Mouse (Mus musculus): Measurements from ENCODE around the gene Pacrg. TPM values are rescaled to one million over a fixed set of nuclear protein-coding genes. Genes with fewer than 3 reads are reported as not detected.

Pacrg gene
- 2.0 and 2.1 TPM in 2 replicates for polyA plus RNA-seq (2015; fragmentation: Nextera tagmentation; extraction: Ambion mirVana)

GRCm38 (mm10) chr17:10840148-10840707 is at the start of gene Pacrg, which contains the start of gene Prkn:
TSS of gene Pacrg (minus strand) at chr17:10840311.
TSS of gene Prkn (plus strand) at chr17:10840384.
- peak within 1 kb of the TSS; percentile 74 for H3K4me2 ChIP-seq
- peaks cover 5% of the 10 kb centered on the region for H3K4me1 ChIP-seq
- WGBS, result under 1% methylated on average over 56 of the region's 58 CpGs
- ATAC-seq (ENCODE audit: insufficient number of reproducible peaks, insufficient read depth, low FRiP score, low TSS enrichment, low read depth), result peak; percentile 94
- peaks cover 8% of the 10 kb centered on the region for H3K27me3 ChIP-seq
- H3K9ac ChIP-seq, result peak within 1 kb of the TSS; percentile 75
- peak within 1 kb of the TSS; percentile 68 for H3K4me3 ChIP-seq
- H3K27ac ChIP-seq, result 0 out of 2 replicates have a peak within 1 kb of the TSS, but pooled peaks have one; percentile 13
- no peaks in the 10 kb centered on the region for H3K36me3 ChIP-seq
- no peaks in the 10 kb centered on the region for H3K9me3 ChIP-seq

DNA sequence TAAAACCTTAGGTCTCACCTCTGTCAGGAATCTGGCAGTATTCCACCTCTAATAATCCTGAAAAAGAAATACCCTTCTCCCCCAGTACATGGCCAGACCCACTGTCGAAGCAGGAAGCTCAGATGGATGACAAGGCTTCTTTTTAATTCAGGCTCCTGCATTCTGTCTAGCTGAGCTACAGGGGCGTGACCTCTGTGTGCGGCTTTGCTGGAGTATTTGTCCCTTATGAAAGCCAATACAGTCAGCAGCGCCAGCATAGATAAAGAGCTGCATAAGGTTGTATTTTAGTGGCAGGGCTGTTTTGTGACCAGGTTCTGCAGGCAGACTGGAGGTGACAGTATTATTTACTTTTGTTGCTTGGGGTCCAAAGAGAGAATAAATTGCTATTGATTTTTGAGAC is 47.8 kb upstream of the Pacrg start:
- Histone ChIP-seq H3K27ac (no peak overlapping the region), H3K9me3 (no peaks in the 10 kb centered on the region), H3K4me2 (no peak overlapping the region), H3K4me3 (no peak overlapping the region), H3K9ac (no peak overlapping the region), H3K36me3 (no peaks in the 10 kb centered on the region), H3K4me1 (no peaks in the 10 kb centered on the region), H3K27me3 (no peaks in the 10 kb centered on the region)
- 15% methylated on average over 4 of the region's 4 CpGs for WGBS
- no peak for ATAC-seq (ENCODE audit: insufficient number of reproducible peaks, insufficient read depth, low FRiP score, low TSS enrichment, low read depth)

GRCm38 (mm10) chr17:10882260-10882659 is 42.1 kb upstream of the Pacrg start:
- Histone ChIP-seq H3K9ac (no peak overlapping the region), H3K4me2 (no peak overlapping the region), H3K27ac (no peak overlapping the region), H3K4me3 (no peak overlapping the region), H3K4me1 (no peaks in the 10 kb centered on the region), H3K27me3 (no peaks in the 10 kb centered on the region), H3K9me3 (no peaks in the 10 kb centered on the region), H3K36me3 (no peaks in the 10 kb centered on the region)
- WGBS, result 86% methylated on average over 1 of the region's 1 CpGs
- no peak for ATAC-seq (ENCODE audit: insufficient number of reproducible peaks, insufficient read depth, low FRiP score, low TSS enrichment, low read depth)

DNA sequence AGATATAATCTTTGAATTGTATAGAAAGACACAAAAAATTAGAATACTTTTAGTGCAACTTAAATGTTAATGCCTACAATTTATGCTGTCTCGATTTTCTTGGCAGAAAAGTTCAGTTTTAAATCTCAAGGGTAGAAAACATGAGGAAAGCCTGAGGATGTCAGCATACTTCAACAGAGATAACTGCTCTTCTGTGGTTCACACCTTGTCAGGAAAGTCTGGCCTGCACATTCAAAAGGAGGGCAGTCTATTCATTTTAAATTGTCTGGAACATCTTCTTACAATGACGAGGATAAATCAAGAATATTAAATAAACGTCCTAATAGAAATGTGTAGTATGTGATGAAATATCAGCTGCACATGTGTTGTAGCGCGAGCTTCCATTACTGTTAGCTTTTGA is 38.9 kb upstream of the Pacrg start:
- no peak overlapping the region for H3K4me3 ChIP-seq
- no peak overlapping the region for H3K9ac ChIP-seq
- no peaks in the 10 kb centered on the region for H3K4me1 ChIP-seq
- H3K27ac ChIP-seq, result no peak overlapping the region
- H3K36me3 ChIP-seq, result no peaks in the 10 kb centered on the region
- no peaks in the 10 kb centered on the region for H3K9me3 ChIP-seq
- no peak for ATAC-seq (ENCODE audit: insufficient number of reproducible peaks, insufficient read depth, low FRiP score, low TSS enrichment, low read depth)
- WGBS, result 78% methylated on average over 5 of the region's 5 CpGs
- no peaks in the 10 kb centered on the region for H3K27me3 ChIP-seq
- no peak overlapping the region for H3K4me2 ChIP-seq

- Histone ChIP-seq H3K4me2 (no peak overlapping the region), H3K4me1 (no peaks in the 10 kb centered on the region), H3K36me3 (no peaks in the 10 kb centered on the region), H3K27me3 (no peaks in the 10 kb centered on the region), H3K27ac (no peak overlapping the region), H3K4me3 (no peak overlapping the region), H3K9ac (no peak overlapping the region), H3K9me3 (no peaks in the 10 kb centered on the region)
- no peak for ATAC-seq (ENCODE audit: insufficient number of reproducible peaks, insufficient read depth, low FRiP score, low TSS enrichment, low read depth)
- 77% methylated on average over 7 of the region's 7 CpGs for WGBS
Observed at GRCm38 (mm10) chr17:10874208-10875187, 34.4 kb upstream of the Pacrg start.

DNA sequence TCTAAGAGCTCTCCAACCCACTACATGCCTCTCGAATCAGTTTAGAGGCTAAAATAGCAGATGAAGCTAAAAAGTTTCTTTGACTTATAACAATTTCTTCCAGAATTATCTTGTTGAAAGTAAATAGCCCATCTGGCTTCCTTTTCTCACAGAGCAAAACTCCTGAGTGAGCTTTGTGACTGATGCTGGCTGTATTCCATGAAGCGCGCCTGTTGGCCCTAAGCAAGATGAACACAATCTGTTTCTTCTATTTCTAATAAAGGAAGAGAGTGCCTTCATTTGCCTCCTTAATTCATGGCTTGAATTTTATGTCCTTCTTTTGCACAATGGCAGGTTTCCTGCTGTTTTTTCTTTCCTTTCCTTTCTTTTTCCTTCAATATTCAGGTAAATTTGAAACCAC is 14.1 kb upstream of the Pacrg start:
- no peak for ATAC-seq (ENCODE audit: insufficient number of reproducible peaks, insufficient read depth, low FRiP score, low TSS enrichment, low read depth)
- H3K27me3 ChIP-seq, result no peaks in the 10 kb centered on the region

GRCm38 (mm10) chr17:10840731-10841201 is 655 bp upstream of the Pacrg start:
- H3K27me3 ChIP-seq, result peaks cover 8% of the 10 kb centered on the region
- peak overlapping the region; percentile 68 for H3K4me3 ChIP-seq
- H3K4me2 ChIP-seq, result peak overlapping the region; percentile 74
- peaks cover 5% of the 10 kb centered on the region for H3K4me1 ChIP-seq
- H3K36me3 ChIP-seq, result no peaks in the 10 kb centered on the region
- peak; percentile 61; the same call in 1 of the 2 replicates for ATAC-seq (ENCODE audit: insufficient number of reproducible peaks, insufficient read depth, low FRiP score, low TSS enrichment, low read depth)
- no peaks in the 10 kb centered on the region for H3K9me3 ChIP-seq
- no peak overlapping the region for H3K27ac ChIP-seq
- 3% methylated on average over 20 of the region's 20 CpGs for WGBS
- peak overlapping the region; percentile 75 for H3K9ac ChIP-seq

More for the DNA sequence above, 14.1 kb upstream of the Pacrg start:
- Histone ChIP-seq H3K27ac (no peak overlapping the region), H3K9me3 (no peaks in the 10 kb centered on the region), H3K9ac (no peak overlapping the region), H3K4me1 (no peaks in the 10 kb centered on the region), H3K4me3 (no peak overlapping the region), H3K36me3 (no peaks in the 10 kb centered on the region), H3K4me2 (no peak overlapping the region)
- 87% methylated on average over 3 of the region's 3 CpGs for whole genome bisulfite sequencing

DNA sequence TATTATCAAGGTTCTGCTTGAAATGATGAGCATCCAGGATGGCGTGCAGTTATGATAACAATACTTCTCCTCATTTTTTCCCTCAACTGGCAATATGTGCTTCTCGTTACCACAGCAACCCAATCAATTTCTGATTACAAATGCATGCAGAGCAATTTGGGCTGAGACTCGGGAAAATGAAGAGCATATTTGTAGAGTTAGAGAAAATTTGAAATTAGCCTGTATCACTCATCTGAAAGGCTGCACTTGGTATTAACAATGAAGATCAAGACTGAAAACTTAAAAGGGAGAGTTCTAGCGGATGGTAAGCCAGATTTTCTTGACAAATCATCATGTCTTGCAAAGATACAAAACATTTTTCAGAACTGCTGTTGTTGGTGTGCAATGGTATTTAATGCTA is 21.1 kb downstream of the Pacrg start:
- Histone ChIP-seq H3K4me1 (no peaks in the 10 kb centered on the region), H3K36me3 (no peaks in the 10 kb centered on the region), H3K27ac (no peak overlapping the region), H3K9ac (no peak overlapping the region), H3K9me3 (no peaks in the 10 kb centered on the region), H3K4me2 (no peak overlapping the region), H3K4me3 (no peak overlapping the region), H3K27me3 (no peaks in the 10 kb centered on the region)
- WGBS, result 69% methylated on average over 4 of the region's 4 CpGs
- ATAC-seq (ENCODE audit: insufficient number of reproducible peaks, insufficient read depth, low FRiP score, low TSS enrichment, low read depth), result no peak

GRCm38 (mm10) chr17:10808571-10808970 is 31.5 kb downstream of the Pacrg start:
- H3K4me1 ChIP-seq, result no peaks in the 10 kb centered on the region
- H3K4me3 ChIP-seq, result no peak overlapping the region
- H3K27ac ChIP-seq, result no peak overlapping the region
- no peaks in the 10 kb centered on the region for H3K9me3 ChIP-seq
- no peak for ATAC-seq (ENCODE audit: insufficient number of reproducible peaks, insufficient read depth, low FRiP score, low TSS enrichment, low read depth)
- WGBS, result 79% methylated on average over 2 of the region's 2 CpGs
- H3K36me3 ChIP-seq, result no peaks in the 10 kb centered on the region
- no peak overlapping the region for H3K4me2 ChIP-seq
- H3K9ac ChIP-seq, result no peak overlapping the region
- no peaks in the 10 kb centered on the region for H3K27me3 ChIP-seq

- Histone ChIP-seq H3K36me3 (no peaks in the 10 kb centered on the region), H3K27me3 (no peaks in the 10 kb centered on the region), H3K9me3 (no peaks in the 10 kb centered on the region), H3K27ac (no peak overlapping the region), H3K4me2 (no peak overlapping the region), H3K4me3 (no peak overlapping the region), H3K4me1 (no peaks in the 10 kb centered on the region), H3K9ac (no peak overlapping the region)
- ATAC-seq (ENCODE audit: insufficient number of reproducible peaks, insufficient read depth, low FRiP score, low TSS enrichment, low read depth), result no peak
- 82% methylated on average over 13 of the region's 13 CpGs for WGBS
Observed at GRCm38 (mm10) chr17:10807261-10807998, 32.7 kb downstream of the Pacrg start.

DNA sequence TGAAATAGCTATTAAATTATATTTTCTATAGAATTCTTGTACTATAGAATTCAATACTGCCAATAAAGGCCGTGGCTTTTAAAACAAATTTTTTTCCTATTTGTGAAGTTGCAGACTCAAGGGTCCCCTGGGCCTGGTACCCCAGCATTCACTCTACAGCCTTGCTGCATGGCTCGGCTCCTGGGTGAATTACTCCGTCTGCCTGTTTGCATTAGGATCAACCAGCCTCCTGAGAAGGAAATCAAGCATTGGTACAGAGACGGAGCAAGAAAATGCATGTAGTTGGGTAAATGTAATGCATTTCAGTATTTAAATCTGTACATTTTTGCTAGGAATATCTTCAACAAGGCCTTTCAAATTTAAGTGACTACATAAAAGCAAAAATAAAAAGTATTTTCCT is 33.4 kb downstream of the Pacrg start:
- Histone ChIP-seq H3K9me3 (no peaks in the 10 kb centered on the region), H3K4me2 (no peak overlapping the region), H3K9ac (no peak overlapping the region), H3K27me3 (no peaks in the 10 kb centered on the region), H3K27ac (no peak overlapping the region), H3K36me3 (no peaks in the 10 kb centered on the region), H3K4me1 (no peaks in the 10 kb centered on the region), H3K4me3 (no peak overlapping the region)
- no peak for ATAC-seq (ENCODE audit: insufficient number of reproducible peaks, insufficient read depth, low FRiP score, low TSS enrichment, low read depth)
- WGBS, result 54% methylated on average over 4 of the region's 4 CpGs

Data from embryonic facial prominence, embryonic 13.5 days (tissue).